Mouse (Mus musculus): ENCODE measurements around the gene Jtb.

DNA sequence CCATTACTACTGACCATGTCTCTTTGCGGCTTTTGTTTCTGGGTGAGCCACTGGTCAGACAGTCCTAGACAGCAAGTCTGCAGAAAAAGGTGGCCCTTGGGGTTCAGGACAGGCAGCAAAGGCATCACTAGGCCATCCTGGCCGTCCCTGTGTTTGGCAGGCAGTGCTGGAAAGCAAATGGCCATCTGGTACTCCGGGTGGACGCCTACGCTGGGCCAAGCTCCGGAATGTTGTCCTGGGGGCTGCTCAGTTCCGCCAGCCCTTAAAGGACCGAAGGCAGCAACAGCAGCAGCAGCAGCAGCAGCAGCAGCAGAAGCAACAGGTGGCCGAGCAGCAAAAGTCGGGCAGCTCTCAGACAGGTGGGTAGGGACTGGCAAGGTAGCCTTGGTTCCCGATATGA lies 43.9 kb downstream of the Jtb start:
- TF ChIP-seq CTCF (IDR thresholded peaks at IDR 0.05; ENCODE audit: low read depth) (no peak), EP300 (IDR thresholded peaks at IDR 0.05; ENCODE audit: low read depth) (no peak)
